Mouse (Mus musculus): Measurements from ENCODE around the gene Esrrg.

Gene Esrrg

GRCm38 (mm10) chr1:187896910-187897309 lies 288.3 kb downstream of the Esrrg start:
- DNase-seq (ENCODE audit: extremely low read depth, insufficient read length, low spot score) = no peak

- DNase-seq (ENCODE audit: extremely low read depth, insufficient read length, low spot score) = no peak
Measured at GRCm38 (mm10) chr1:187899541-187899940, 290.9 kb downstream of the Esrrg start.

- DNase-seq (ENCODE audit: extremely low read depth, insufficient read length, low spot score) = no peak
Measured at GRCm38 (mm10) chr1:187900756-187901155, 292.2 kb downstream of the Esrrg start.

- no peak for DNase-seq (ENCODE audit: extremely low read depth, insufficient read length, low spot score)
Measured at GRCm38 (mm10) chr1:187902176-187902575, 293.6 kb downstream of the Esrrg start.

GRCm38 (mm10) chr1:187904731-187905130 lies 296.1 kb downstream of the Esrrg start:
- no peak for DNase-seq (ENCODE audit: extremely low read depth, insufficient read length, low spot score)

GRCm38 (mm10) chr1:187907407-187907806 lies 298.8 kb downstream of the Esrrg start:
- DNase-seq (ENCODE audit: extremely low read depth, insufficient read length, low spot score) = no peak

- no peak for DNase-seq (ENCODE audit: extremely low read depth, insufficient read length, low spot score)
Measured at GRCm38 (mm10) chr1:187907871-187908270, 299.3 kb downstream of the Esrrg start.

GRCm38 (mm10) chr1:187910718-187911117 lies 302.1 kb downstream of the Esrrg start:
- DNase-seq (ENCODE audit: extremely low read depth, insufficient read length, low spot score) = peak; percentile 59

GRCm38 (mm10) chr1:187911201-187911600 lies 302.6 kb downstream of the Esrrg start:
- no peak for DNase-seq (ENCODE audit: extremely low read depth, insufficient read length, low spot score)

GRCm38 (mm10) chr1:187918303-187918702 lies 309.7 kb downstream of the Esrrg start:
- DNase-seq (ENCODE audit: extremely low read depth, insufficient read length, low spot score) = no peak

- DNase-seq (ENCODE audit: extremely low read depth, insufficient read length, low spot score) = no peak
Measured at GRCm38 (mm10) chr1:187918939-187919338, 310.3 kb downstream of the Esrrg start.

- no peak for DNase-seq (ENCODE audit: extremely low read depth, insufficient read length, low spot score)
Measured at GRCm38 (mm10) chr1:187920156-187920777, 311.7 kb downstream of the Esrrg start.

- DNase-seq (ENCODE audit: extremely low read depth, insufficient read length, low spot score) = no peak
Measured at GRCm38 (mm10) chr1:187931146-187931545, 322.6 kb downstream of the Esrrg start.

- DNase-seq (ENCODE audit: extremely low read depth, insufficient read length, low spot score) = no peak
Measured at GRCm38 (mm10) chr1:187938652-187939051, 330.1 kb downstream of the Esrrg start.

GRCm38 (mm10) chr1:187939078-187939477 lies 330.5 kb downstream of the Esrrg start:
- DNase-seq (ENCODE audit: extremely low read depth, insufficient read length, low spot score) = no peak

- no peak for DNase-seq (ENCODE audit: extremely low read depth, insufficient read length, low spot score)
Measured at GRCm38 (mm10) chr1:187951506-187951905, 342.9 kb downstream of the Esrrg start.

- DNase-seq (ENCODE audit: extremely low read depth, insufficient read length, low spot score) = no peak
Measured at GRCm38 (mm10) chr1:187956702-187957101, 348.1 kb downstream of the Esrrg start.

- no peak for DNase-seq (ENCODE audit: extremely low read depth, insufficient read length, low spot score)
Measured at GRCm38 (mm10) chr1:187959192-187959591, 350.6 kb downstream of the Esrrg start.

- DNase-seq (ENCODE audit: extremely low read depth, insufficient read length, low spot score) = no peak
Measured at GRCm38 (mm10) chr1:187961452-187961851, 352.9 kb downstream of the Esrrg start.

- DNase-seq (ENCODE audit: extremely low read depth, insufficient read length, low spot score) = no peak
Measured at GRCm38 (mm10) chr1:187964829-187965760, 356.5 kb downstream of the Esrrg start.

- DNase-seq (ENCODE audit: extremely low read depth, insufficient read length, low spot score) = no peak
Measured at GRCm38 (mm10) chr1:187965921-187966320, 357.3 kb downstream of the Esrrg start.

GRCm38 (mm10) chr1:187968379-187968778 lies 359.8 kb downstream of the Esrrg start:
- DNase-seq (ENCODE audit: extremely low read depth, insufficient read length, low spot score) = no peak
